Mouse (Mus musculus) heart, adult 2 months (tissue): ENCODE measurements around the gene Hist1h2ad.

ENCODE experiments used
- CTCF ChIP-seq: fragments of 200-600 bp; IDR thresholded peaks from 2 replicates; pipeline ENCODE4 v1.8.1; 2022; ENCODE audit warnings: antibody characterized with exemption, mild to moderate bottlenecking, moderate library complexity
- EP300 ChIP-seq: fragments of 200-500 bp; IDR thresholded peaks from 2 replicates; pipeline ENCODE4 v1.6.1; 2011; ENCODE audit warnings: low read depth, low read length, control low read depth; ENCODE audit not compliant: insufficient read depth
- POLR2A ChIP-seq: fragments of 200-500 bp; IDR thresholded peaks from 2 replicates; pipeline ENCODE4 v1.6.1; 2011; ENCODE audit warnings: mild to moderate bottlenecking, low read depth, low read length, control low read depth; ENCODE audit not compliant: insufficient read depth

- TF ChIP-seq EP300 = 0 out of 2 replicates have a peak, but pooled peaks have one; percentile 57
- no peak for TF ChIP-seq CTCF
- TF ChIP-seq POLR2A = no peak
These were observed 43.8 kb upstream of the Hist1h2ad start for GRCm38 (mm10) chr13:23530181-23530900.
